Mouse (Mus musculus): ENCODE data around the gene Hs3st3b1.

Hs3st3b1 gene

DNA sequence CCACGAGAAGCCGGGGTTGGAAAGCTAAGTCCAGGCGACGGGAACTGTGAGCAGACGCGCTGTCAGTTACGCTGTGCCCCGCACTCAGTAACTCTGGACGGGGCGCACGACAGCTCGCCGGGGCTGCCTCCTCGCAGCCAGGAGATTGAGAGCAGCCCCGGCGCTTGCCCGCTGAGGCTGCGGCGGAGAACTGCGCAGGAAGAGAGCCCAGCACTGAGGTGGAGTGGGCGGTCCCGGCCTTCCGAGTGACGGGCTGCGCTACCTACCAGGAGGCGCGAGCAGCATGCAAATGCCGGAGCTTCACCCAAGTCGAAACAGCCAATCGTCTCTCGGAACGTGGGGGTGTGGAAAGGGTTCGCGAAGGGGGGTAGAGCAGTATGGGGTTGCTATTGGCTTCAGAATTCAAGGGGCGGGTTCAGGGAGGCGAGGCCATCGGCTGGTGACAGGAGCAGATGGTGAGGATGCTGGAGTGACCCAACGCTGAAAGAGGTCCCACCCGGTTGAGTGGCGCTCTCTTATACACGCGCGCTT, at the start of gene Hs3st3b1:
Hs3st3b1 (minus strand) TSS at position 200 of the 531 bp plus-strand sequence.
- DNase-seq (ENCODE audit: low read depth, low spot score): peak; percentile 95

DNA sequence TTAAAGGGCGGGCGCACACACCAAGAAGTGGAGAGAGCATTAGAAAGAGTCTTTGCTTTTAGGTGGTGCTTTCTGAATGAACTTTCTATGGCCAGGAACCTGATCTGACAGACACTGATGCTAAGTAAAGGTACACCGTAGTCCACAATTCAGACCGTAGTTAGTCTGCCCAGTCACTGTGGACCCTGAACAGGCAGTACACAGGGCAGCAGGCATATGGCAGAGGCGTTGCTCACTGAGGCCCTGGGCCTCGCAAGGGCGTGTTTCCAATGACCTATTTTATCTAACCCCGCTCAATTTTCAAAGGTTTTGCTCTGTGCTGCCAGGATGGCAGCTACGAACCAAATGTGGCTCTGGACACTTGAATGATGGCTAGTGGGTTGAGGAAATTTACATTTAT, 49.4 kb upstream of the Hs3st3b1 start:
- DNase-seq (ENCODE audit: low read depth, low spot score): no peak

DNA sequence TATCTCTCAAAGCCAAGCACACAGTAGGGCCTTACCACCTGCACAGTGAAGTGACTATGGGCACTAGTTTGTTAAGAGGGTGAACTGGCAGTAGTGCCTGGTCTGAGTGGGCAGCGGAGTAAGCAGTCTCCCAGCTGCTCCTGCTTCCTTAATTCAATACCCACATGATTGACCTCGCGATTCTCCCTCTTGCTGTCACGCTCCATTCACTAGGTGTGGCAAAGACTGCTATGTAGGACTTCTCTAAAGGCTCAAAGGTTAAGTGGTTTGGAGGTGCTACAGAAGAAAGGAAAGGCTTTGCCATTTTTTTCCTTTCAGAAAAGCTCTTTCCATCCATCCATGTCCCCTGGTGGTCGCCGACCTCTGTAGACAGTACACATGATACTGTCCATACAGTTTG, 48.7 kb upstream of the Hs3st3b1 start:
- DNase-seq (ENCODE audit: low read depth, low spot score): no peak

DNA sequence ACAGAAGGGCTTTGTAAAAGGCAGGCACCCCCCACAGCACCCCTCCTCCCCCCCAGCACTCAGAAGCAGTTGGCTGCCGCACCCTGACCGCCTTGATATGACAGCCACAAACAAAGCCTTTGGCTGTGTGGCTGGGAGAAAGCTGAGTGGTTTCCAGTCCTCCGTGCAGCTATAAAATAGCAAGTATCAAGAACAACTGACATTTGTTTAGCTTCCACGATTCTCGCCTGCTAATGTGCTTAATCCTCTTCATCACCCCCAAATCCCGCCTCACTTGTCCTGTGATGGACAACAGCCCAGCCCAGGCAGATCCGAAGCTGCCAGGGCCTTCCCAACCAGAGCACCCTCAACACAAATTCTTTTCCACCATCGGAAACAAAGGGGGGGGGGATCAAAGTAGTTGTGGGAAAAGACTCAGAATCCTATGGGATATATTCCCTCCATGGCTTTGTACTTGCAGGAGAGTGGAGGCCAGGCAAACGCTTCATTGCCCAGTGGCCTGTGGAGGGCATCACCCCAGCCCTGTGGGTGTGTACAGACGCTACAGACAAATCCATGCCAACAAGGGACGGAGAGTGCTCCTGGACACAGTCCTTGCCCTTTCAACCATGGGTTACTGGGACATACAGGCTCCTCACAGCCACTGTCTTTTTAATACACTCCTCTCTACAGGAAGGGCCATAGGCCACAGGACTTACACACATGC, 47.3 kb upstream of the Hs3st3b1 start:
- DNase-seq (ENCODE audit: low read depth, low spot score): no peak

DNA sequence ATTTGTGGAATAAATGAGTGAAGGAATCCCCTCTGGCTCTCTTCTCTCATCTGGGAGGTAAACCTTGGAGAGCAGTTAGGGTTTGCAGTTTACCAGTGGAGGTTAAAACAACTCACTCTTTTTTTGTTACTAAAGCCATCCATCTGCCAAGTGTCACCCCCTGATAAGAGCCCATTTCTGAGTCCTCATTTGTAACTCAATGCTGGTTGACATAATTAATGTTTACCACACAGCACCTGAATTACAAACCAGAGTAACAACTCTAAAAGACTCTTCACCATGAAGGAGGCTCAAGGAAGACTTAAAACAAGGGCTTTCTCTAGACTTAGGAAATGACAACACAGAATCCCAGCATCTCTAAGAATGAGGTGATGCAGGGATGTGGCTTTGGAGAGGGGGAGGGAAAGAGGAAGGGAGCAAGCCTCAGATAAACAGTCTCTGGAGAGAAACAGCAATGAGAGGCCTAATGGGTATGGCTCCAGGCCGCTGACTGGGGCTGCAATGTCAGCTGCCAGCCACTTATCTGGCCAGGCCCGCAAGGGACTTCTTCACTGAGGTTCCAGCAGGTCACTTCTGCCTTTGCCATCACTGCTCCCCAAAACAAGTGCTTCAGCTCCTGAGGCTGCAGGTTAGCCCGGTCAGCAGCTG, 46.4 kb upstream of the Hs3st3b1 start:
- DNase-seq (ENCODE audit: low read depth, low spot score): no peak

DNA sequence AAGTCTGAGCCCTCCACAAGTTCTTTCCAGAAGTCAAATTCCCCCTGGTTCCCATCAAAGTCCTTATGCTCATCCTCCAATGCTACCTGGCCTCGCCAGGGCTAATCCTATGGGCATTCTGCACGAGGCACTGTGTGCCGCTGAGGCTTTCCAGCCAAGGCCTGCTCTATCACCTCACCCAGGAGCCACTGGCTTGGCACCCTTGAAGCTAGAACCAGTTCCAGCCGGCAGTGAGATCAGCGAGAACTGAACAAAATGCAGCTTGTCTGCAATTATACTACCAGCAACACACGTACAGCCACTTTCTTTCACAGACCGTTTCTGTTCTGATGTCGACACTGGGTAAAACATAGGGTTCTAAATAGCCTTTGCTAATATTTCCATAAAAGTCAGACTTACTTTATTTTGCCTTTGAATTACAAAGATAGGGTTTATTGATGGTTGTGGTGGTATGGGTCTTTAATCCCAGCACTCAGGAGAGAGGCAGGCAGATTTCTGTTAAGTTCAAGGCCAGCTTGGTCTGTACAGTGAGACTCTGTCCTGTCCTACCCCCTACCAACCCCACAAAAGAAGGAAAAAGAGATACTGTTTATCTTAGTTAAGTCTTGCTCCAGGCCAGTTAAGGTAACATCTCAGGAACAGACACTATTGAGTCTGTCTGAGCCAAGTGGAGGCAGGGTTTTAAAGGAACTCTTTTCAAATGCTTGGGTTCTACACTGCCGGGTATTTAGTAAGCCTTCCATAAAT, 45.7 kb upstream of the Hs3st3b1 start:
- no peak for DNase-seq (ENCODE audit: low read depth, low spot score)

DNA sequence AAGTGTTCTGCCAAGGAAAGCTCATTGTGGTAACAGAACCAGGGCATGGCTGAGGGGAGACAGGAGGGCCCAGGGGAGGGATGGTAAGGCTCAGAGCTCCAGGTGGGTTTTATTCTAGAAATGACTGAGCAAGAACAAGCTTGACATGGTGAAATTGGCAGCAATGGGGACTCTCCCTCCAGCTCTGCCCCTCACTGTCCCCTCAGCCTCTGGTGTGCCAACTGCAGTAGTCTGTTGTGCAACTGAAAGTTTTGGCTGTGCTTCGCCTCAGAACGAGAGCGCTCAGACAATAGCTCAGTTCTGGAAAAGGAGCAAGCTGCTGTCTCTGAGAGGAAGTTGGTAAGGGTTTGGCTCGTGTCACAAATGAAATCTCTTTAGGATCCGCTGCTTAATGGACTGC, 43.3 kb upstream of the Hs3st3b1 start:
- DNase-seq (ENCODE audit: low read depth, low spot score): no peak

DNA sequence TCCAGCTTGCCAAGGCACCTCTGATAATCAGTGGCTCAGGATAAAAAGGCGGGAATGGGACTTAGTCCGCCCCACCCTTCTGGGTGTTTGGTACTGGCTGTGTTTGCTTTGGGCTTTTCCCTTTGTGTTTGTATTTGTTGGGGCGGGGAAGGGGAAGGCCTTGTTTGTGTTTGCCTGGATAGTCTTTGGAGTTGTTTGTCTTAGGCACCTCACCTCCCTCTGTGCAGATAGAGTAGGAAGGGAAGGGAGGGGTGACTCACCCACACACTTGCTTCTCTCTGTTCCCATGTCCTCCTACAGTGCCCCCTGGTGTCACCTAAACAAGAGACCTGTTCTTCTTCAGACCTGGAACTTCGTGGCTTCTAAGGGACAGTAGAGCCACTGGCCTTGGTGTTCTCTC, 35.1 kb upstream of the Hs3st3b1 start:
- peak; percentile 44 for DNase-seq (ENCODE audit: low read depth, low spot score)

DNA sequence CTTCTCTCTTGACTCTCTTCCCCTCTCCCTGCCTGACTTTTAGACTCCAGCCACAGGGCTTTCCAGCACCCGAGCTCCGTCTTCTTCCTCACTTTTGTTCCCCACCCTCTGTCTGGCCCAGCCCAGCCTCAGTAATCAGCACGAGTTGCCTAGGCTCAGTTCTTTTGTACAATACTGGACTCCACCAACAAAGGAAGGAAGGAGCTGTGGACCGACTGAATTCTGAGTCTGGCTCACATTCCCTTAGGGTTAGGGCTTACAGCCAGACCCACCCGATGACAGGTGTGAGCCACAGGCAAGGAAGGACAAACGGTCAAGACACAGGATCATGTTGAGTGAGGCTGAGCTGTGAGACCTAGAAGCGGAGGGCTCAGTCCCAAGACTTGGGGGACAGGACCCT, 34.7 kb upstream of the Hs3st3b1 start:
- no peak for DNase-seq (ENCODE audit: low read depth, low spot score)

DNA sequence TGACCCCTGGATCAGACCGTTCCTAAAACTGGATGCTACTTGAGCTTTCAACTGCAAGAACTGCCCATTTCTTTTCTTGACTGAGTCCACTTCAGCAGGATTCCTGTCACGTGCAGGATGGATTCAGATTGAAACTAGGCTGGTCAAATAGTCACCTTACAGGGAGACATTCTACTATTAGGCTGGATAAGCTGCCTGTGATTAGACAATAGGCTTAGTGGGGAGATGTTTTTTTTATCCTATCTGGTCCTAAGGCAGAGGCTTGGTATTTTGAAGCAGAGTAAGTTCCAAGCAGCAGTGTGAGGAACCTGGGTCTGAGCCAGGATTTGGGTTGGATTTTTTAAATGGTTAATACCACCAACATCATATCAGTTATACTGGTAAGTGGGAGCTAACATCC, 31.8 kb upstream of the Hs3st3b1 start:
- no peak for DNase-seq (ENCODE audit: low read depth, low spot score)

DNA sequence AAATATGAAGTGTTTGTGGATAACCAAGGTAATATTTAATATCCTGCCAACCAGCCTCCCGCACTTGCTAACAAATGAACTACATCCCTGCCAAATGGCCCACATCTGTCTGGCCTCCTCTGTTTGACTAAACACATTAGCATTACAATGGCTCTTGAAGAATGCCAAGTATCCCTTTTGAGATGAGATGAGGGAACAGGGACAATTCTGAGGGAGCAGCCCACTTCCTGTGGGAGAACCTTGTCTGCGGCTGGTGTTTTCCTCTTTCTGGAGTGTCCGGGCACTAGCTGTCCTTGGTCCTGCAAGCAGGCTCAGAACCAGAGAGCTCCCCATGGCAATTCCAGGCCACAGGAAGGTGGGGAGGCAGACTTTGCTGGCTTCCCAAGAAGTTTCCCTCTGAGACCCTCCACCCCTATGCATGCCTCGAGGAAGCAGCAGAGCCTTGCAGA, 30.7 kb upstream of the Hs3st3b1 start:
- no peak for DNase-seq (ENCODE audit: low read depth, low spot score)

DNA sequence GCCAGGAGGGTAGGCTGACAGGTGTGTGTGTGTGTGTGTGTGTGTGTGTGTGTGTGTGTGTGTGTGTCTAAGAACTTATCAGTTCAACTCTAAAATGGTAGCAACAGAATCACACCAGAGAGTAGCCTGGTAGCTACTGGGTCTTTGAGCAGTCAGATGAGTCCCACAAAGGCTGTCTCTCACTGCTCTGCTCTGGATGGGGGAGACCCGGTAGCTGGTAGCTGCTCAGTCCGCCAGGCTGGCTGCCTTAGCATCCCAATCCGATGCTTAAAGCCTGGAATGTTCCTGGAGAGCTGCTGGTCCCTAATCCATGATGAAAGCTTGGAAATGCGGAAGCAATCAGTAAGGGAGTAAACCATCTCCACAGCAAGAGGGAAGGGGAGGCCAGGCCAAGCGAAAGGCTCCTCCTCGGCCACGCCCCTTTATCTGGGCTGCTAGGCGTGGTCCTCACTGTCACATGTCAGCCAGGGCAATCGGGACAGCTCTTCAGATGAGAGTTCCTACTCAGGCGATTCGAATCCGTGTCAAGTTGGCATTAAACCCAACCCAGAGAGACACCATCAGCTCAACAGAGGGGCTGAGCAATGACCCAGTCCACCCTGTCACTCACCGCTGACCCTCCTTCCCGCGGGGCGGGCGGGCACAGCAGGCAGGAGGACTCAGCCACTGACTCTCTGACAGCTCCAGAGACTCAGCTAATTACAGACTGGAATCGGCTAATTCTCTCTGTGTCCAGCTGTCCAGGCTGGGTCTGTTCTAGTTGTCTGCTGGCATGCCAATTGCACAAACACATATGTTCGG, 29.9 kb upstream of the Hs3st3b1 start:
- no peak for DNase-seq (ENCODE audit: low read depth, low spot score)

DNA sequence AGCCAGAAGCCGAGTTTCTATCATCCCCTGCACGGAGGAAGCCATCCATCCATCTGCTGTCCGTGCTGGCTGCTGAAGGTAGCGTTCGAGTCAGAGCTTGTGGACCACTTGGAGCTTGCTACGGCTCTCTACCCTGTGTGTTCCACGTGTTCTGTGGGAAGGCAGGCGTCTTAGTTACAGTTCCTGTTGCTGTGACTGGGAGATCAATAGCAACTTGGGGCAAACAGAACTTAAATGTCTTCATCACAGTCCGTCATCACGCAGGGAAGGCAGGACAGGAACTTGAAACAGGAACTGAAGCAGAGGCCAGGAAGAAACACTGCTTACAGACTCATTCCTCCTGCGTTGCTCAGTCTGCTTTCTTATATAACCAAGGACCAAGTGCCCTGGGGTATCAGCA, 26.3 kb upstream of the Hs3st3b1 start:
- DNase-seq (ENCODE audit: low read depth, low spot score): no peak

DNA sequence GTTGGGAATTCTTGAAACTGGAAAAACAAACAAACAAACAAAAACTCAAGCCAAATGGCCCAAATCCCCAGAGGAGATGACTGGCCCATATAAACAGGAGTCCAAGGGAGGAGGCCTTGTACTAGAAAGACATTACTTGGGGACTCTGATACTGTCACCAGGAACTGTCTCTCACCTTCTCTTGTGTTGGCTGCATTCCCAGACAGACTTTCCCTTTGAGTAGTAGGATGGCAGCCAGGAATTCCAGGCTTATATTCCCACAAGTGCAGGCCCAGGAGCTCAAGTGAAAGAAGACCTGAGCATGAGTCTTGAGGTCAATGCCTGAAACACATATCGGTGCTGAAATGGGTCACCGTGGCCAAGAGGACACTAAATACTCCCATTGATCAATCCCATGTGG, 24.9 kb upstream of the Hs3st3b1 start:
- no peak for DNase-seq (ENCODE audit: low read depth, low spot score)

DNA sequence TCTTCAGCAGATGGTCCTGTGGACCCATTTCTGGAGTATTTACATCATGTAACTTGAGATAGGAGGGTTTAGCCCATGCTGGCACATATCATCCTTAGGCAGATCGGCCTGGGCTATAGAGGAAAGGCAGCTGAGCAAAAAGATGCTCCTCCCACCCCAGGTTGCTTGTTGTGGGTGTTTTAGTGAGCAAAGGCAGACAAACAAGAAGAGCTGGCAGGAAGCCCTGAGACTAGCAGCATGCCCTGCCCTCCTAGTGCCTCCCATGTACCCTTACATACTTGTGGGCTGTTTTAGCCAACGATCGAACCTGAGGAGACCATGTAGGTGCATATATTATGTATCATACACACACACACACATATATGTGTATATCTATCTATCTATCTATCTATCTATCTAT, 21.9 kb upstream of the Hs3st3b1 start:
- DNase-seq (ENCODE audit: low read depth, low spot score): no peak

DNA sequence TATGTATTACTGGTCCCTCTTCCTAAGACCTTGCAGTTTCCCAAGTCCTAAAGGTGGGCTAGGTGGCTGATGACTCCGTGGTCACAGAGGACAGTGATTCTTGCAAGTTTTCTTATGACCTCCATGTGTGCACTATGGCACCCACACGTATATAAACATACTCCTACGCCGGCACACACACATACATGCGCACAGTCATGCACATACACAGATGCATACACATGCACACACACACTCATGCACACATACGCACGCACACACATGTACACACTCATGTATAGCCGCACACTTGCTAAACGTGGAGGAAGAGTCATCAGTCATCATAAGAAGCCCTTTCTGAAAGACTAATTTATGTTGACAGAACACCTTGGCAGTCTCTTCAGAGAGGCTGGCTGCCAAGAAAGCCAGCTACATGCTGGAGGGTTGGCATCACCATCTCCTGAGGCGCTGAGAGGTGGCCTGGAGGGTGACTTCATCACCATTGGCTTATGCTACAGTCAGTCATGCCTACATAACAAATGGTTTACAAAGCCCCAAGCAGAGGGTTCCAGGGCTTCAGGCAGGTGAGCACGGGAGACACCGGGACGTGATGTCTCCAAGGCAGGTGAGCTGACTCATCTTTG, 21.3 kb upstream of the Hs3st3b1 start:
- no peak for DNase-seq (ENCODE audit: low read depth, low spot score)

DNA sequence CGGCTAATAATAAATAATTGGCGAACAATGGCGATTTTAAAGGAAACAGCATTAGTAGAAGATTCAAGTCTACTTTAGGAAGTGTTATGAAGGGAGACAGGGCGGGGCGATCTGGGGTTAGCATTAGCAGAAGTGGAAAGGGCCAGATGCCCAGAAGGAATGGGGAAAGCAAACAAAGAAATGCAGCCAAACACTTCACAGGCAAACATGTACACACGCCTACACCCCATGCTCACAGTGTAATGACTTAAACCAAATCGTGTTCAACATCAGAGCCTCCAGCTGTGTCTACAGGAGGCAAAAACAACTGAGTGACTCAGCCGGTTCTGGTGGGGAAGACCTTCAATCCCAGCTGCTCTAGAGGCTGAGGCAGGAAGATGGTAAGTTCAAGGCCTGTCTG, 20.1 kb upstream of the Hs3st3b1 start:
- no peak for DNase-seq (ENCODE audit: low read depth, low spot score)

DNA sequence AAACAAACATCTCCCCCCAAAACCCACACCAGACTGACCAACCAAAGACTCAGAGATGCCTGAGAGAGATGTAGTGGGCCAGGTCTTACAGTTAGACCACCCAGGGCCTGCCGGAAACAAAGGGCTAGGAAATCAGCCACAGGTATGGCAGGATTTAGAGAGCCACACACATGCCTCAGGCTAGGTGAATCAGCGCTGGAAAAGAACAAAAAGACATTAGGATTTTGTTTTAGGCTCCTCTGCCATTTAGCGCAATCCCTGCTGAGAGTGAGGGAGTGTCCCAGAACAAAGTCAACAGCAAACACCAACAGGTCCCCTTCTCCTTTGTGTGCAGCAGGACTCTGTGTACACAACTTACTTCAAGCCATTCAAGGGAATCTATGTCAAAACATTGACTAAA, 14.6 kb upstream of the Hs3st3b1 start:
- no peak for DNase-seq (ENCODE audit: low read depth, low spot score)

DNA sequence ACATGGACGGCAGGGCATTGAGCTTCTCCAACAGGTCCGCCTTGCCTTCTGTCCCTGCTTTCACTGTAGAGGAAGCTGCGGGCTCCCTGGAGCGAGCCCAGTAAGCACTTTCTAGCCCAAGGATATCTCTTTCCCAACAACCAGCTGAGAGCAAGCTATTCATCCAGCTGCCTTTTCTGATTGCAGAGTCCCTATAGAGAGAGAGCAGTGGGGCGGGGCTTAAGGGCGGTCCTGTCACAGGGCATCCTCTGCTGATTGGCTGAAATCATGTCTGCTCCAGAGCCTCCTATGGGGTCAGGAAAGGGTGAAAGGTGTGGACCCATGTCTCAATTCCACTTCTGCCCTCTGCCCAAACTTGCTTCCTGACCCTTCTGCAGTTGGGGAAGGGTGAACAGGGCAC, 4.8 kb upstream of the Hs3st3b1 start:
- DNase-seq (ENCODE audit: low read depth, low spot score): no peak

DNA sequence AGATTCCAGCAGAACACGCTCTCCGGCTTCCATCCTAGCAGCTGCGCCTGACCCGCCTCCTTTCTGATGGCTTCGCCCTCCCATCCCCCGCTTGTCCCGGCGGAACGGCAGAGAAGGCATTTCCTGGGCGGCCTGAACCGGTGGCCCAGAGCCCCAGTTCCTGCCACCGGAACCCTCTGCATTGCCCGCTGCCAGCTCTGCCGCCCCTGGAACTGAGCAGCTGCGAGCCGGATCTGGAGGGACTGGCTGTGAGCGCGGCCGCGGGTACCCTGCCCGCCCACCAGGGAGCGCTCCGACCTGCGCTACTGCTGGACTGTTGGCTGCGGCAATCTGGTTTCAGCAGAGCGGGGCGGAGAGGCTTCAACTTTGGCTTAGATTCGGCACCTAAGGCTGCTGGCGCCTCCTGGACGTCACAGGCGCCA, 3.1 kb upstream of the Hs3st3b1 start:
- peak; percentile 65 for DNase-seq (ENCODE audit: low read depth, low spot score)

DNA sequence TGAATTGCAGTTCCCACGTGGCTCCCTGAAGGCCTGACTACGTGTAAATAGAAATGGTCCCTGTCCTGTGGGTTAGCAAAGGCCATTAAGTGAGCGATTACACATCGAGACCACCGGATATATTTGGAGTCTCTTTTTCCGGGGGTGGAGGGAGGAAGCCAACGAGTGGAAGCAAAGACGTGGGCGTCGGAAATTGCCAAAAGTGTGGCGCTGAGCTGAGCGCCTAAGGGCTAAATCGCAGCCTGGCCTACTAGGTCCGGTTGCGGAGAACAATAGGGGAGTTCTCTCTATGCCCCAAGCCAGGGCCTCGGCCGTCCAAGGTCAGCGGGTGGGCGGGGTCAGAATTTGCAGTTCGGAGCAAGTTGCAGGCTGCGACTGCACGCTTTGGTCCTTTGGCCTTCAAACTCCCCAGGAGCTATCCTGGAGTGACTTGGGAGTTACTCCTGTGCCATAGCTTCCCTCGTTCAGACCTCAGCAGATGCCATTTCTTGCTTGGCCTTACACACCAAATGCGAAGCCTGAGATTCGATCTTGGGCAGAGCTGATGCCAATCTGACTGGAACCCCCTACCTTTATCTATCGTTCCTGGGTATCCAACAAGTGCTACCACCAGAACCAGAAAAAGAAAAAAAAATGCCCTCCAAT, 2.3 kb upstream of the Hs3st3b1 start:
- no peak for DNase-seq (ENCODE audit: low read depth, low spot score)
